Mouse (Mus musculus) C2C12 (cell line): ENCODE results near the gene Casz1. TPM values are rescaled to one million over a fixed set of nuclear protein-coding genes. Genes with fewer than 3 reads are reported as not detected.

Experiments
- H3K27me3 ChIP-seq: one replicate; pipeline ENCODE4 v1.6.1; 2011; ENCODE audit not compliant: control insufficient read depth, insufficient read depth, insufficient read length
- H3K36me3 ChIP-seq: one replicate; pipeline ENCODE4 v1.6.1; 2011; ENCODE audit not compliant: control insufficient read depth, insufficient read depth
- H3K4me3 ChIP-seq: one replicate; pipeline ENCODE4 v1.5.1; 2011; ENCODE audit warnings: mild to moderate bottlenecking, control low read depth; ENCODE audit not compliant: poor library complexity, insufficient read depth, severe bottlenecking
- H3K79me2 ChIP-seq: one replicate; pipeline ENCODE4 v1.6.1; 2011; ENCODE audit not compliant: control insufficient read depth, insufficient read depth
- H3K79me3 ChIP-seq: one replicate; pipeline ENCODE4 v1.6.1; 2011; ENCODE audit warnings: low read depth, control low read depth
- H3ac ChIP-seq: one replicate; pipeline ENCODE3; 2011; ENCODE audit warnings: low read depth; ENCODE audit not compliant: control insufficient read depth, insufficient read length
- CEBPB ChIP-seq: IDR thresholded peaks from one replicate; pipeline ENCODE4 v1.6.1; 2011; ENCODE audit warnings: low read depth, mild to moderate bottlenecking, control low read depth, moderate library complexity
- CTCF ChIP-seq: IDR thresholded peaks from one replicate; pipeline ENCODE4 v1.5.1; 2011; ENCODE audit not compliant: control insufficient read depth, insufficient read depth, insufficient read length
- FOSL1 ChIP-seq: IDR thresholded peaks from one replicate; pipeline ENCODE4 v1.8.0; 2011; ENCODE audit warnings: mild to moderate bottlenecking, low read length; ENCODE audit not compliant: poor library complexity, insufficient read depth, severe bottlenecking
- MAX ChIP-seq: IDR thresholded peaks from one replicate; pipeline ENCODE4 v1.6.1; 2011; ENCODE audit warnings: mild to moderate bottlenecking, control low read depth
- MYOD1 ChIP-seq: IDR thresholded peaks from one replicate; pipeline ENCODE4 v1.6.1; 2011; ENCODE audit warnings: low read depth; ENCODE audit not compliant: control insufficient read depth, insufficient read length
- MYOG ChIP-seq: IDR thresholded peaks from one replicate; pipeline ENCODE4 v1.6.1; 2011; ENCODE audit not compliant: control insufficient read depth, insufficient read length; ENCODE audit errors: extremely low read depth
- USF1 ChIP-seq: IDR thresholded peaks from one replicate; pipeline ENCODE4 v1.6.1; 2011; ENCODE audit warnings: low read depth, mild to moderate bottlenecking, control low read depth, moderate library complexity
- polyA plus RNA-seq: library from polyadenylated mRNA; unstranded; fragments of >200 nt; fragmentation: generic; extraction: Trizol; gene quantifications from one replicate; pipeline ENCODE4 v1.2.1, GENCODE M21; 2012; ENCODE audit warnings: missing spikeins

Gene Casz1
- polyA plus RNA-seq, 1 experiment: 0.07 TPM

- TF ChIP-seq USF1 (peak; percentile 16), MAX (no peak)
- no peak overlapping the region for H3ac ChIP-seq
Observed at GRCm38 (mm10) chr4:148867721-148868397, 63.6 kb downstream of the Casz1 start.

GRCm38 (mm10) chr4:148869566-148869965 lies 65.3 kb downstream of the Casz1 start:
- TF ChIP-seq CEBPB: no peak
- TF ChIP-seq CTCF: no peak
- TF ChIP-seq FOSL1: no peak
- no peak for TF ChIP-seq MYOG
- TF ChIP-seq USF1: no peak
- no peak for TF ChIP-seq MYOD1
- TF ChIP-seq MAX: no peak
- H3K79me3 ChIP-seq: no peaks in the 10 kb centered on the region
- H3ac ChIP-seq: no peak overlapping the region
- H3K4me3 ChIP-seq: no peak overlapping the region
- no peaks in the 10 kb centered on the region for H3K27me3 ChIP-seq
- no peaks in the 10 kb centered on the region for H3K79me2 ChIP-seq
- H3K36me3 ChIP-seq: no peaks in the 10 kb centered on the region

More at GRCm38 (mm10) chr4:148867721-148868397, 63.6 kb downstream of the Casz1 start:
- Histone ChIP-seq H3K4me3 (no peak overlapping the region), H3K79me3 (no peaks in the 10 kb centered on the region), H3K36me3 (no peaks in the 10 kb centered on the region), H3K27me3 (no peaks in the 10 kb centered on the region), H3K79me2 (no peaks in the 10 kb centered on the region)

- no peaks in the 10 kb centered on the region for H3K79me2 ChIP-seq
- no peak overlapping the region for H3ac ChIP-seq
- no peaks in the 10 kb centered on the region for H3K27me3 ChIP-seq
- H3K36me3 ChIP-seq: no peaks in the 10 kb centered on the region
- no peak overlapping the region for H3K4me3 ChIP-seq
- TF ChIP-seq USF1 (no peak), MYOD1 (no peak), CEBPB (no peak), MYOG (no peak), MAX (no peak), CTCF (no peak), FOSL1 (no peak)
- no peaks in the 10 kb centered on the region for H3K79me3 ChIP-seq
Observed at GRCm38 (mm10) chr4:148870496-148870895, 66.3 kb downstream of the Casz1 start.

GRCm38 (mm10) chr4:148871751-148872334 lies 67.6 kb downstream of the Casz1 start:
- Histone ChIP-seq H3ac (no peak overlapping the region), H3K79me3 (no peaks in the 10 kb centered on the region), H3K79me2 (no peaks in the 10 kb centered on the region), H3K27me3 (peaks cover 8% of the 10 kb centered on the region), H3K4me3 (no peak overlapping the region), H3K36me3 (no peaks in the 10 kb centered on the region)
- TF ChIP-seq CEBPB (no peak), FOSL1 (no peak), MYOG (no peak), CTCF (no peak), MYOD1 (no peak)

- Histone ChIP-seq H3ac (no peak overlapping the region), H3K36me3 (no peaks in the 10 kb centered on the region), H3K79me3 (no peaks in the 10 kb centered on the region), H3K4me3 (no peak overlapping the region), H3K79me2 (no peaks in the 10 kb centered on the region), H3K27me3 (peaks cover 13% of the 10 kb centered on the region)
- no peak for TF ChIP-seq FOSL1
- TF ChIP-seq USF1: no peak
- no peak for TF ChIP-seq CEBPB
- TF ChIP-seq CTCF: no peak
- no peak for TF ChIP-seq MYOG
- TF ChIP-seq MYOD1: no peak
- no peak for TF ChIP-seq MAX
Observed at GRCm38 (mm10) chr4:148872372-148872771, 68.1 kb downstream of the Casz1 start.

- Histone ChIP-seq H3K4me3 (no peak overlapping the region), H3K79me3 (no peaks in the 10 kb centered on the region), H3ac (no peak overlapping the region), H3K36me3 (no peaks in the 10 kb centered on the region), H3K79me2 (no peaks in the 10 kb centered on the region), H3K27me3 (peaks cover 13% of the 10 kb centered on the region)
- no peak for TF ChIP-seq MYOG
- no peak for TF ChIP-seq USF1
- no peak for TF ChIP-seq CEBPB
- TF ChIP-seq MAX: no peak
- no peak for TF ChIP-seq FOSL1
- no peak for TF ChIP-seq MYOD1
- TF ChIP-seq CTCF: no peak
Observed at GRCm38 (mm10) chr4:148872783-148873182, 68.6 kb downstream of the Casz1 start.
